Mouse (Mus musculus) myocyte (in vitro differentiated cells): Measurements from ENCODE around the gene Syne2.

ENCODE experiments used
- E2F4 ChIP-seq: IDR thresholded peaks from one replicate; pipeline ENCODE4 v1.6.1; 2011; ENCODE audit warnings: mild to moderate bottlenecking, control low read depth, moderate library complexity; ENCODE audit not compliant: insufficient read depth
- POLR2A ChIP-seq: IDR thresholded peaks from one replicate; pipeline ENCODE4 v1.6.1; 2011; ENCODE audit warnings: low read depth, mild to moderate bottlenecking, control low read depth, moderate library complexity; ENCODE audit not compliant: insufficient read length

- TF ChIP-seq POLR2A (no peak), E2F4 (no peak)
Measured at GRCm38 (mm10) chr12:76063001-76063400, 245.1 kb downstream of the Syne2 start.
